Mouse (Mus musculus): ENCODE measurements around the gene Bub1b. TPM values are rescaled to one million over a fixed set of nuclear protein-coding genes. Genes with fewer than 3 reads are reported as not detected.

Gene Bub1b
- polyA plus RNA-seq, 1 experiment from 2014 or later = 11.4 TPM

DNA sequence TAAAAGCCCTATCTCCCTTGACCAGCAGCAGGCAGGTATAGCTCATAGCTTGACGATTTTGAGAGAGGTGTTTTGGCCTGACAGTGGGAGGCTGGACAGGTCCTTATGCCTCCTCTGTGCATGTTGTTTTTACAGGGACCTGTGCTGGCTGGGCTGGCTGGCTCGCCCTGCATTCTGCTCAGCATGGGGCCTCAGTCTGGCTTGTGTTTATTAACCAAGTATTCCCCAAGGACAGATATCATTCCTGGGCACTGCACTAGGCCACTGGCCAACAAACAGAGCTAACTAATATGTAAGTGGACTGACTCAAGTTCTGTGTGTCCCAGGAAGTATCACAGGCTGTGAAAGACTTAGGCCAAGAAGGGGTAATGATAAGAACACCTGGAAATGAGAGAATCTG is 71.8 kb downstream of the Bub1b start:
- Histone ChIP-seq H3K4me2 (replicated peaks; ENCODE audit: low read depth) (no peak overlapping the region), H3K36me3 (ENCODE audit: control insufficient read depth, insufficient read depth, low read length) (no peaks in the 10 kb centered on the region), H3K27ac (replicated peaks) (no peak overlapping the region; the same call in 1 of the 2 replicates), H3K9me3 (ENCODE audit: control insufficient read depth, low read length) (no peaks in the 10 kb centered on the region), H3K4me1 (replicated peaks; ENCODE audit: control insufficient read depth, insufficient read depth) (no peaks in the 10 kb centered on the region), H3K4me3 (ENCODE audit: low read depth, low read length) (no peak overlapping the region), H3K27me3 (ENCODE audit: control insufficient read depth, insufficient read depth, low read length) (no peaks in the 10 kb centered on the region), H3K9ac (ENCODE audit: low read length) (no peak overlapping the region)
- peak; percentile 42; the same call in 1 of the 2 replicates for ATAC-seq (ENCODE audit: low FRiP score, low TSS enrichment)
- TF ChIP-seq EP300 (optimal IDR thresholded peaks at IDR 0.05) (no peak), CTCF (IDR thresholded peaks at IDR 0.05; ENCODE audit: low read depth) (no peak)
- DNase-seq (ENCODE audit: low spot score) = no peak
- 44% methylated on average over 2 of the region's 2 CpGs for WGBS

- H3K4me1 ChIP-seq (replicated peaks; ENCODE audit: control insufficient read depth, insufficient read depth) = 0 out of 2 replicates have a peak, but pooled peaks cover 2% of the 10 kb centered on the region
- no peak overlapping the region for H3K9ac ChIP-seq (ENCODE audit: low read length)
- H3K9me3 ChIP-seq (ENCODE audit: control insufficient read depth, low read length) = no peaks in the 10 kb centered on the region
- no peaks in the 10 kb centered on the region for H3K36me3 ChIP-seq (ENCODE audit: control insufficient read depth, insufficient read depth, low read length)
- TF ChIP-seq EP300 (optimal IDR thresholded peaks at IDR 0.05) (no peak), CTCF (IDR thresholded peaks at IDR 0.05; ENCODE audit: low read depth) (no peak)
- ATAC-seq (ENCODE audit: low FRiP score, low TSS enrichment) = no peak
- H3K27me3 ChIP-seq (ENCODE audit: control insufficient read depth, insufficient read depth, low read length) = 0 out of 2 replicates have a peak, but pooled peaks cover 2% of the 10 kb centered on the region
- no peak overlapping the region for H3K27ac ChIP-seq (replicated peaks)
- no peak overlapping the region for H3K4me3 ChIP-seq (ENCODE audit: low read depth, low read length)
- 67% methylated on average over 1 of the region's 1 CpGs for WGBS
- DNase-seq (ENCODE audit: low spot score) = no peak
- H3K4me2 ChIP-seq (replicated peaks; ENCODE audit: low read depth) = no peak overlapping the region
Measured at GRCm38 (mm10) chr2:118671728-118672127, 73.7 kb downstream of the Bub1b start.

DNA sequence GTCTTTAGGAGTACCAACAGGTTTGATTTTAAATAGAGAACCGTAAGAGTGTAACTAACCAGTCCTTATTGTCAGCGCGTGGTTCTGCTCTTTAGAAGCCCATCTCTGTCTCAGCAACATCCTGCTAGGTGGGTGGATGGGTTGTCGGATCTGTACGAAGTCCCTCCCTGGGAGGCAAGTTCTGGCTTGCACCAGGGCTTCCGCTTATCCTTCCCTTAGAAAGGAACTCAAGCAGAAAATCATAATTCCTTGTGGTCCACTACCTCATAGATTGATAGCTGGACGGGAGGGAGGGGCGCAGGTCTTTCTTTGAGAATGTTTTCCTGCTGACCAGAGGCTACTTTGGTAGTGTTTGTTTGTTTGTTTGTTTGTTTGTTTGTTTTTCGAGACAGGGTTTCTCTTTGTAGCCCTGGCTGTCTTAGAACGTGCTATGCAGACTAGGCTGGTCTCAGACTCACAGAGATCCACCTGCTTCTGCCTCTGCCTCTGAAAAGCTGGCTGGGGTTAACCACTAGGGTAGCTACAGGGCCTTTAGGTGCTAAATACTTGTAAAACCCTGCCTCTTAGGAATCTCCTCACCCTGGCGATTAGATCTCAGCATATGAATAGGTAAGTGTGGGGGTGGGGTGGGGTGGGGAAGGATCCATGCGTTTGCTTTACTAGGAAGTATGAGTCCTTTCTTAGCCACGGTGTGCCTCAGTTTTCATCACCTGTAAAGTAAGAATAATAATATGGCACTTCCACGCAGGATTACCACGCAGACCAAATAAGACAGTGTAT is 75.9 kb downstream of the Bub1b start:
- H3K4me1 ChIP-seq (replicated peaks; ENCODE audit: control insufficient read depth, insufficient read depth) = peaks cover 4% of the 10 kb centered on the region; the same call in 1 of the 2 replicates

DNA sequence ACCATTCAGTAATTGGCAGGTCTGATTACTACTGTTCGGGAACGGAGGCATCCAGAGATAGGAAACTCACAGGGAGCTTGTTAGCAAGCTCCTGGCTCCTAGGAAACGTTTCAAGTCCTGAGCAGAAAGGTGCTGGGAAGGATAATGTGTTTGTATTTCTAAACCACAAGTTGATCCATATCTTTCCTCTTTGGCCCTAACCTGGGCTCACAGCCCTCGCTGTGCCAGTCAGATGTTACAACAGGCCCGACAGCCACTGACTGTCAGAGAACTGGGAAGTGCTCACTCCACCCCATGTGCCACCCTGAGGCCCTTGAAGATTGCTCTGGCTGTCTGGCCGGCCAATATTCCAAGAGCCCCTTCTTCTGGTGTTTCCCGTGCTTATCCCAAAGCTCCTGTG is 76.5 kb downstream of the Bub1b start:
- no peak overlapping the region for H3K4me2 ChIP-seq (replicated peaks; ENCODE audit: low read depth)
- H3K9ac ChIP-seq (ENCODE audit: low read length) = no peak overlapping the region
- DNase-seq (ENCODE audit: low spot score) (no peak), ATAC-seq (ENCODE audit: low FRiP score, low TSS enrichment) (no peak)
- H3K9me3 ChIP-seq (ENCODE audit: control insufficient read depth, low read length) = no peaks in the 10 kb centered on the region
- no peaks in the 10 kb centered on the region for H3K36me3 ChIP-seq (ENCODE audit: control insufficient read depth, insufficient read depth, low read length)
- peaks cover 5% of the 10 kb centered on the region; the same call in 1 of the 2 replicates for H3K27me3 ChIP-seq (ENCODE audit: control insufficient read depth, insufficient read depth, low read length)
- peaks cover 4% of the 10 kb centered on the region; the same call in 1 of the 2 replicates for H3K4me1 ChIP-seq (replicated peaks; ENCODE audit: control insufficient read depth, insufficient read depth)
- no peak overlapping the region for H3K4me3 ChIP-seq (ENCODE audit: low read depth, low read length)
- no peak for TF ChIP-seq CTCF (IDR thresholded peaks at IDR 0.05; ENCODE audit: low read depth)
- TF ChIP-seq EP300 (optimal IDR thresholded peaks at IDR 0.05) = no peak
- peak overlapping the region; percentile 19; the same call in 1 of the 2 replicates for H3K27ac ChIP-seq (replicated peaks)
- WGBS = 14% methylated on average over 7 of the region's 7 CpGs

More for the DNA sequence above, 75.9 kb downstream of the Bub1b start:
- ATAC-seq (ENCODE audit: low FRiP score, low TSS enrichment) (no peak), DNase-seq (ENCODE audit: low spot score) (no peak)
- H3K36me3 ChIP-seq (ENCODE audit: control insufficient read depth, insufficient read depth, low read length) = no peaks in the 10 kb centered on the region
- 30% methylated on average over 15 of the region's 15 CpGs for WGBS
- no peak overlapping the region for H3K9ac ChIP-seq (ENCODE audit: low read length)
- no peak overlapping the region for H3K4me3 ChIP-seq (ENCODE audit: low read depth, low read length)
- TF ChIP-seq CTCF (IDR thresholded peaks at IDR 0.05; ENCODE audit: low read depth) = no peak
- TF ChIP-seq EP300 (optimal IDR thresholded peaks at IDR 0.05) = no peak
- H3K4me2 ChIP-seq (replicated peaks; ENCODE audit: low read depth) = no peak overlapping the region
- peaks cover 5% of the 10 kb centered on the region; the same call in 1 of the 2 replicates for H3K27me3 ChIP-seq (ENCODE audit: control insufficient read depth, insufficient read depth, low read length)
- peak overlapping the region; percentile 19; the same call in 1 of the 2 replicates for H3K27ac ChIP-seq (replicated peaks)
- no peaks in the 10 kb centered on the region for H3K9me3 ChIP-seq (ENCODE audit: control insufficient read depth, low read length)

GRCm38 (mm10) chr2:118676839-118677741 is 79.1 kb downstream of the Bub1b start:
- Histone ChIP-seq H3K9ac (ENCODE audit: low read length) (peak overlapping the region; percentile 66), H3K4me1 (replicated peaks; ENCODE audit: control insufficient read depth, insufficient read depth) (peaks cover 4% of the 10 kb centered on the region; the same call in 1 of the 2 replicates), H3K27ac (replicated peaks) (peak overlapping the region; percentile 63), H3K4me2 (replicated peaks; ENCODE audit: low read depth) (peak overlapping the region; percentile 89), H3K36me3 (ENCODE audit: control insufficient read depth, insufficient read depth, low read length) (no peaks in the 10 kb centered on the region), H3K9me3 (ENCODE audit: control insufficient read depth, low read length) (no peaks in the 10 kb centered on the region), H3K27me3 (ENCODE audit: control insufficient read depth, insufficient read depth, low read length) (peaks cover 5% of the 10 kb centered on the region; the same call in 1 of the 2 replicates), H3K4me3 (ENCODE audit: low read depth, low read length) (peak overlapping the region; percentile 54)
- no peak for TF ChIP-seq EP300 (optimal IDR thresholded peaks at IDR 0.05)
- TF ChIP-seq CTCF (IDR thresholded peaks at IDR 0.05; ENCODE audit: low read depth) = no peak
- DNase-seq (ENCODE audit: low spot score) (peak; percentile 78), ATAC-seq (ENCODE audit: low FRiP score, low TSS enrichment) (peak; percentile 72)
- under 1% methylated on average over 79 of the region's 89 CpGs for WGBS

Measured in stomach, postnatal 0 days (tissue).